Mouse (Mus musculus) Muller cell, postnatal 12 days (primary cell): ENCODE measurements at regions not wholly inside any gene's neighbourhood (a gene's known extent, or its start where the extent isn't known, plus 50 kb on each side); places are given as distances from the start of the nearest gene placed in this dataset.

ENCODE experiments used
- DNase-seq: peaks from one replicate; pipeline ENCODE4 v3.0.0-alpha.2; 2015; ENCODE audit errors: inconsistent ontology term

GRCm38 (mm10) chr1:100551293-100551692 lies 778.7 kb downstream of the Cntnap5b start:
- no peak for DNase-seq

- peak; percentile 5 for DNase-seq
These were observed 784.4 kb downstream of the Cntnap5b start for GRCm38 (mm10) chr1:100556937-100557336.
